Mouse (Mus musculus): ENCODE measurements around the gene Meig1. TPM values are rescaled to one million over a fixed set of nuclear protein-coding genes. Genes with fewer than 3 reads are reported as not detected.

Gene Meig1
- polyA plus RNA-seq, 1 experiment from 2014 or later = 0.58 TPM

Other genes starting within 250 kb of the Meig1 start
- 47.2 and 48.0 TPM in 2 replicates for gene Nmt2, start 138.4 kb downstream of the Meig1 start, polyA plus RNA-seq (2015; fragmentation: Nextera tagmentation; extraction: Ambion mirVana)
- 17.0 and 20.3 TPM in 2 replicates for gene Rpp38, start 90.0 kb downstream of the Meig1 start, polyA plus RNA-seq (2015; fragmentation: Nextera tagmentation; extraction: Ambion mirVana)
- gene Acbd7, start 86.5 kb downstream of the Meig1 start, polyA plus RNA-seq (2015; fragmentation: Nextera tagmentation; extraction: Ambion mirVana) = 1.3 and 1.7 TPM in 2 replicates
- gene Olah, start 25.4 kb downstream of the Meig1 start, polyA plus RNA-seq (2015; fragmentation: Nextera tagmentation; extraction: Ambion mirVana) = 0.17 TPM in 1 of 2 replicates, not detected in the other
- 6.8 and 8.3 TPM in 2 replicates for gene Dclre1c, start 1.5 kb upstream of the Meig1 start, polyA plus RNA-seq (2015; fragmentation: Nextera tagmentation; extraction: Ambion mirVana)
- gene Suv39h2, start 52.4 kb upstream of the Meig1 start, polyA plus RNA-seq (2015; fragmentation: Nextera tagmentation; extraction: Ambion mirVana) = 18.3 and 22.9 TPM in 2 replicates
- gene Gm45902, start 90.1 kb upstream of the Meig1 start, polyA plus RNA-seq (2015; fragmentation: Nextera tagmentation; extraction: Ambion mirVana) = 5.6 TPM in 2 replicates
- 99.2 and 102 TPM in 2 replicates for gene Hspa14, start 90.2 kb upstream of the Meig1 start, polyA plus RNA-seq (2015; fragmentation: Nextera tagmentation; extraction: Ambion mirVana)
- 0.18 and 0.21 TPM in 2 replicates for gene Cdnf, start 90.4 kb upstream of the Meig1 start, polyA plus RNA-seq (2015; fragmentation: Nextera tagmentation; extraction: Ambion mirVana)
- gene Fam107b, start 147.8 kb upstream of the Meig1 start, polyA plus RNA-seq (2015; fragmentation: Nextera tagmentation; extraction: Ambion mirVana) = 37.3 and 37.6 TPM in 2 replicates